Mouse (Mus musculus) cerebellum, postnatal 25 days (tissue): ENCODE results near the gene Lrrc34.

Experiments
- DNase-seq, 2 experiments: peaks; one replicate each; pipeline ENCODE4 v3.0.0; 2021; ENCODE audit warnings: mixed read lengths in 2 of 2

The Lrrc34 gene

GRCm38 (mm10) chr3:30647440-30648090 lies at the start of gene Lrrc34:
Lrrc34 (minus strand) TSS chr3:30647869.
- peak in 1 of 2 experiments; percentile 15 for DNase-seq

- peak; percentile 67 to 78 for DNase-seq
Measured at GRCm38 (mm10) chr3:30696346-30696745, 48.7 kb upstream of the Lrrc34 start.

- DNase-seq, result no peak
Measured at GRCm38 (mm10) chr3:30695661-30696060, 48.0 kb upstream of the Lrrc34 start.

GRCm38 (mm10) chr3:30690976-30691375 lies 43.3 kb upstream of the Lrrc34 start:
- DNase-seq, result no peak

GRCm38 (mm10) chr3:30687216-30687615 lies 39.5 kb upstream of the Lrrc34 start:
- DNase-seq, result no peak

- DNase-seq, result no peak
Measured at GRCm38 (mm10) chr3:30683190-30683589, 35.5 kb upstream of the Lrrc34 start.

GRCm38 (mm10) chr3:30658486-30658885 lies 10.8 kb upstream of the Lrrc34 start:
- DNase-seq, result no peak

- DNase-seq, result no peak
Measured at GRCm38 (mm10) chr3:30655937-30656336, 8.3 kb upstream of the Lrrc34 start.

- DNase-seq, result peak; percentile 26 to 39
Measured at GRCm38 (mm10) chr3:30650062-30650841, 2.6 kb upstream of the Lrrc34 start.

GRCm38 (mm10) chr3:30648466-30648865 lies 797 bp upstream of the Lrrc34 start:
- no peak for DNase-seq

- no peak for DNase-seq
Measured at GRCm38 (mm10) chr3:30646761-30647160, 908 bp downstream of the Lrrc34 start.

GRCm38 (mm10) chr3:30644207-30644606 lies 3.5 kb downstream of the Lrrc34 start, which contains the start of gene Lrriq4:
Lrriq4 (plus strand) TSS chr3:30644507.
- peak in 1 of 2 experiments; percentile 15 for DNase-seq

- DNase-seq, result peak in 1 of 2 experiments; percentile 8
Measured at GRCm38 (mm10) chr3:30635629-30636028, 12.0 kb downstream of the Lrrc34 start.

GRCm38 (mm10) chr3:30633681-30634080 lies 14.0 kb downstream of the Lrrc34 start:
- DNase-seq, result no peak

GRCm38 (mm10) chr3:30620132-30620531 lies 27.5 kb downstream of the Lrrc34 start:
- DNase-seq, result no peak

GRCm38 (mm10) chr3:30610930-30611329 lies 36.7 kb downstream of the Lrrc34 start:
- DNase-seq, result no peak

GRCm38 (mm10) chr3:30608999-30609398 lies 38.7 kb downstream of the Lrrc34 start:
- DNase-seq, result no peak

- no peak for DNase-seq
Measured at GRCm38 (mm10) chr3:30603256-30603655, 44.4 kb downstream of the Lrrc34 start.

GRCm38 (mm10) chr3:30602740-30603098 lies 45.0 kb downstream of the Lrrc34 start:
- no peak for DNase-seq

- DNase-seq, result peak; percentile 97 to 100
Measured at GRCm38 (mm10) chr3:30602065-30602739, 45.5 kb downstream of the Lrrc34 start, which contains the start of gene Mynn. Mynn (plus strand) TSS chr3:30602065.

- no peak for DNase-seq
Measured at GRCm38 (mm10) chr3:30601610-30602064, 46.0 kb downstream of the Lrrc34 start.

- peak; percentile 90 to 93 for DNase-seq
Measured at GRCm38 (mm10) chr3:30601175-30601574, 46.5 kb downstream of the Lrrc34 start.

- DNase-seq, result peak; percentile 59 to 68
Measured at GRCm38 (mm10) chr3:30600717-30601116, 47.0 kb downstream of the Lrrc34 start.
